Mouse (Mus musculus) CH12.LX (cell line): ENCODE results near the gene Tubgcp6. TPM values are rescaled to one million over a fixed set of nuclear protein-coding genes. Genes with fewer than 3 reads are reported as not detected.

Experiments
- DNase-seq: peaks from one replicate; pipeline ENCODE4 v3.0.0-alpha.2; 2013; ENCODE audit errors: extremely low read depth
- H3K27ac ChIP-seq: 2 replicates; pipeline ENCODE4 v1.5.1; 2012; ENCODE audit warnings: low read depth, mild to moderate bottlenecking, control low read depth, moderate library complexity; ENCODE audit not compliant: insufficient read depth
- H3K27me3 ChIP-seq: replicated peaks from 2 replicates; pipeline ENCODE3; 2012; ENCODE audit warnings: inconsistent platforms
- H3K36me3 ChIP-seq, 2 experiments: replicated peaks in 1 of 2; 2 replicates each; pipeline versions ENCODE3 to v1.6.1; 2012; ENCODE audit warnings: inconsistent platforms in 1 of 2, low read length in 1 of 2, mild to moderate bottlenecking in 1 of 2, mixed read lengths in 1 of 2, moderate library complexity in 1 of 2; ENCODE audit not compliant: control insufficient read depth in 1 of 2, insufficient read depth in 1 of 2
- H3K4me1 ChIP-seq, 2 experiments: 2 replicates each; pipeline ENCODE4 v1.6.1; 2012; ENCODE audit warnings: inconsistent platforms in 1 of 2, moderate library complexity in 1 of 2; ENCODE audit not compliant: insufficient read depth in 2 of 2, control insufficient read depth in 1 of 2
- H3K4me2 ChIP-seq: 2 replicates; pipeline ENCODE4 v1.6.1; 2012; ENCODE audit warnings: low read depth, mild to moderate bottlenecking, control low read depth; ENCODE audit not compliant: poor library complexity, insufficient read depth, severe bottlenecking
- H3K4me3 ChIP-seq, 3 experiments: fragments of 150-350 bp in 1 of 3; sonication (generic) in 1 of 3; replicated peaks in 1 of 3; 2 replicates each; pipeline versions ENCODE3 to v1.5.1; 2011 to 2012; ENCODE audit warnings: low read depth in 2 of 3, low read length in 2 of 3, mild to moderate bottlenecking in 2 of 3, moderate library complexity in 2 of 3, control low read depth in 1 of 3, improper control_type of control experiment in 1 of 3, inconsistent platforms in 1 of 3, mixed read lengths in 1 of 3; ENCODE audit not compliant: poor library complexity in 1 of 3
- H3K79me2 ChIP-seq: replicated peaks from 2 replicates; pipeline ENCODE4 v1.6.1; 2012; ENCODE audit warnings: mild to moderate bottlenecking, moderate library complexity; ENCODE audit not compliant: control insufficient read depth, poor library complexity, insufficient read depth, severe bottlenecking; ENCODE audit errors: extremely low read depth
- H3K9ac ChIP-seq: 2 replicates; pipeline ENCODE4 v1.6.1; 2012; ENCODE audit warnings: low read depth, mild to moderate bottlenecking, control low read depth, moderate library complexity; ENCODE audit not compliant: insufficient read depth
- H3K9me3 ChIP-seq: replicated peaks from 2 replicates; pipeline ENCODE3; 2012; ENCODE audit warnings: low read length, inconsistent platforms, mixed read lengths
- BHLHE40 ChIP-seq: IDR thresholded peaks from 2 replicates; pipeline ENCODE4 v1.6.1; 2011; ENCODE audit warnings: mild to moderate bottlenecking, low read depth, low read length, improper control_type of control experiment
- CHD1 ChIP-seq: IDR thresholded peaks from 2 replicates; pipeline ENCODE4 v1.6.1; 2012; ENCODE audit warnings: low read depth, low read length, improper control_type of control experiment, inconsistent platforms
- CTCF ChIP-seq, 2 experiments: IDR thresholded peaks in 1 of 2; conservative IDR thresholded peaks in 1 of 2; 2 replicates each; pipeline ENCODE4 v1.5.1; 2011 to 2012; ENCODE audit warnings: low read depth in 2 of 2, low read length in 2 of 2, improper control_type of control experiment in 1 of 2, inconsistent platforms in 1 of 2, mild to moderate bottlenecking in 1 of 2, moderate library complexity in 1 of 2
- E2F4 ChIP-seq: IDR thresholded peaks from 2 replicates; pipeline ENCODE4 v1.6.1; 2011; ENCODE audit warnings: low read depth, low read length, improper control_type of control experiment; ENCODE audit not compliant: insufficient replicate concordance
- ELF1 ChIP-seq: IDR thresholded peaks from 2 replicates; pipeline ENCODE4 v1.6.1; 2014; ENCODE audit warnings: low read depth, mild to moderate bottlenecking, inconsistent platforms, low read length, improper control_type of control experiment
- ETS1 ChIP-seq: conservative IDR thresholded peaks from 2 replicates; pipeline ENCODE4 v1.6.1; 2012; ENCODE audit warnings: low read depth, mild to moderate bottlenecking, inconsistent platforms, low read length, improper control_type of control experiment, moderate library complexity
- GABPA ChIP-seq: IDR thresholded peaks from 2 replicates; pipeline ENCODE4 v1.6.1; 2012; ENCODE audit warnings: low read depth, low read length, improper control_type of control experiment, inconsistent platforms; ENCODE audit not compliant: insufficient replicate concordance
- HCFC1 ChIP-seq: IDR thresholded peaks from 2 replicates; pipeline ENCODE4 v1.6.1; 2012; ENCODE audit warnings: low read depth, mild to moderate bottlenecking, inconsistent platforms, low read length, improper control_type of control experiment
- JUN ChIP-seq: IDR thresholded peaks from 2 replicates; pipeline ENCODE4 v1.6.1; 2011; ENCODE audit warnings: low read depth, mild to moderate bottlenecking, low read length, improper control_type of control experiment, moderate library complexity; ENCODE audit not compliant: insufficient read depth
- MAFK ChIP-seq: IDR thresholded peaks from 2 replicates; pipeline ENCODE4 v1.6.1; 2011; ENCODE audit warnings: low read length, improper control_type of control experiment; ENCODE audit not compliant: insufficient replicate concordance
- MAX ChIP-seq: IDR thresholded peaks from 2 replicates; pipeline ENCODE4 v1.6.1; 2011; ENCODE audit warnings: low read length, improper control_type of control experiment
- MAZ ChIP-seq: IDR thresholded peaks from 2 replicates; pipeline ENCODE4 v1.6.1; 2012; ENCODE audit warnings: low read depth, mild to moderate bottlenecking, inconsistent platforms, low read length, improper control_type of control experiment, moderate library complexity
- MEF2A ChIP-seq: IDR thresholded peaks from 2 replicates; pipeline ENCODE4 v1.6.1; 2014; ENCODE audit warnings: low read depth, mild to moderate bottlenecking, inconsistent platforms, low read length, improper control_type of control experiment, borderline replicate concordance
- MXI1 ChIP-seq: IDR thresholded peaks from 2 replicates; pipeline ENCODE4 v1.6.1; 2011; ENCODE audit warnings: mild to moderate bottlenecking, low read depth, low read length, improper control_type of control experiment
- MYC ChIP-seq: IDR thresholded peaks from 2 replicates; pipeline ENCODE4 v1.6.1; 2011; ENCODE audit warnings: low read depth, mild to moderate bottlenecking, improper control_type of control experiment, low read length
- NELFE ChIP-seq: IDR thresholded peaks from 2 replicates; pipeline ENCODE4 v1.6.1; 2011; ENCODE audit warnings: low read depth, low read length, improper control_type of control experiment
- NRF1 ChIP-seq: IDR thresholded peaks from 2 replicates; pipeline ENCODE4 v1.6.1; 2014; ENCODE audit warnings: low read depth, mild to moderate bottlenecking, inconsistent platforms, low read length, improper control_type of control experiment, moderate library complexity
- POLR2A ChIP-seq: IDR thresholded peaks from 2 replicates; pipeline ENCODE4 v1.6.1; 2011; ENCODE audit warnings: low read depth, mild to moderate bottlenecking, improper control_type of control experiment, low read length
- POLR2AphosphoS2 ChIP-seq: IDR thresholded peaks from 2 replicates; pipeline ENCODE4 v1.6.1; 2011; ENCODE audit warnings: low read depth, low read length, improper control_type of control experiment
- RAD21 ChIP-seq: IDR thresholded peaks from 2 replicates; pipeline ENCODE4 v1.6.1; 2011; ENCODE audit warnings: low read depth, mild to moderate bottlenecking, low read length, improper control_type of control experiment, moderate library complexity
- RCOR1 ChIP-seq: conservative IDR thresholded peaks from 2 replicates; pipeline ENCODE4 v1.6.1; 2012; ENCODE audit warnings: low read depth, mild to moderate bottlenecking, inconsistent platforms, low read length, improper control_type of control experiment
- SIN3A ChIP-seq: IDR thresholded peaks from 2 replicates; pipeline ENCODE4 v1.6.1; 2012; ENCODE audit warnings: low read length, improper control_type of control experiment, inconsistent platforms
- SMC3 ChIP-seq: IDR thresholded peaks from 2 replicates; pipeline ENCODE4 v1.6.1; 2011; ENCODE audit warnings: low read depth, low read length, improper control_type of control experiment
- TBP ChIP-seq: conservative IDR thresholded peaks from 2 replicates; pipeline ENCODE4 v1.6.1; 2011; ENCODE audit warnings: low read depth, low read length, improper control_type of control experiment
- TCF12 ChIP-seq: IDR thresholded peaks from 2 replicates; pipeline ENCODE4 v1.6.1; 2014; ENCODE audit warnings: low read depth, mild to moderate bottlenecking, inconsistent platforms, low read length, improper control_type of control experiment
- UBTF ChIP-seq: IDR thresholded peaks from 2 replicates; pipeline ENCODE4 v1.6.1; 2012; ENCODE audit warnings: low read depth, mild to moderate bottlenecking, inconsistent platforms, low read length, improper control_type of control experiment, moderate library complexity
- USF1 ChIP-seq: IDR thresholded peaks from 2 replicates; pipeline ENCODE4 v1.6.1; 2014; ENCODE audit warnings: low read depth, mild to moderate bottlenecking, inconsistent platforms, low read length, improper control_type of control experiment
- ZC3H11A ChIP-seq: IDR thresholded peaks from 2 replicates; pipeline ENCODE4 v1.6.1; 2012; ENCODE audit warnings: low read depth, mild to moderate bottlenecking, inconsistent platforms, low read length, improper control_type of control experiment
- ZKSCAN1 ChIP-seq: IDR thresholded peaks from 2 replicates; pipeline ENCODE4 v1.6.1; 2012; ENCODE audit warnings: low read depth, inconsistent platforms, low read length, improper control_type of control experiment, borderline replicate concordance
- ZMIZ1 ChIP-seq: IDR thresholded peaks from 2 replicates; pipeline ENCODE4 v1.6.1; 2012; ENCODE audit warnings: low read depth, mild to moderate bottlenecking, inconsistent platforms, low read length, improper control_type of control experiment
- ZNF384 ChIP-seq: IDR thresholded peaks from 2 replicates; pipeline ENCODE4 v1.6.1; 2012; ENCODE audit warnings: low read depth, low read length, improper control_type of control experiment, inconsistent platforms
- dilution Hi-C: fragments of 300-500 bp; cut with MboI; formaldehyde crosslinking; loops from 2 replicates; pipeline ENCODE4 v1.14.3; 2020; ENCODE audit warnings: low sequenced_read_pairs; ENCODE audit not compliant: extremely low pct_unique_long_range_greater_than_20kb, extremely low pct_ligation_motif_present
- in situ Hi-C: fragments of 300-500 bp; cut with MboI; formaldehyde crosslinking; loops from 3 replicates; pipeline ENCODE4 v1.14.3; 2019; ENCODE audit warnings: low sequenced_read_pairs, low pct_ligation_motif_present, low pct_unique_long_range_greater_than_20kb, mixed read lengths
- polyA plus RNA-seq: library from polyadenylated mRNA; unstranded; fragments of >175 nt; gene quantifications from 2 replicates; pipeline ENCODE4 v1.2.1, GENCODE M21; 2012; ENCODE audit warnings: low read depth; ENCODE audit not compliant: insufficient read length
- total RNA-seq, 2 experiments: library from RNA; depleted of rRNA; stranded (reverse); fragments of 300-350 nt in 1 of 2; fragments of >200 nt in 1 of 2; gene quantifications; 2 replicates each; pipeline ENCODE4 v1.2.3; 2012 to 2014

Gene Tubgcp6
- total and polyA plus RNA-seq, 3 experiments: 12.7 to 17.0 (median 13.3) TPM

DNA sequence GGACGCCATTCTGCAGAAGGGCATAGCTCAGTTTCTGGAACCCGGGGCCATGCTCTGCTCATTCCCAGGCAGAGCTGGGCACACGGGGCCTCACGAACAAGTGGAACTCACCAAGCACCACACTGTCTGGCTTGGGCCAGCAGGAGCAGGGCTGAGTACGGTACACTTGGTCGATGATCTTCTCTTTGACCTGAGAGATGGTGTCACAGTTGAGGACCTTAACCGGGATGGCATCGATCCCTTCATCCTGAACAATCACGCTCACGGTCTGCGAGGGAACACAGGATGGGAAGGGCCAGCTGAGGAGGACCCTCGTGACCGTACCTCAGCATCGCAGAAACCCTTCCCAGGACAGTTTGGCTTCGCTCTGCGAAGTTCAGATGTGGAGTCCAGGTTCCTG lies 35.6 kb upstream of the Tubgcp6 start:
- dilution Hi-C loops: no loop called here
- H3K4me1 ChIP-seq: peaks cover 0 to 14% of the 10 kb centered on the region in 2 experiments; a peak in 2 of 4 replicates
- in situ Hi-C loops: no loop called here
- H3K27me3 ChIP-seq: peaks cover 3% of the 10 kb centered on the region
- H3K4me2 ChIP-seq: no peak overlapping the region
- H3K79me2 ChIP-seq: no peaks in the 10 kb centered on the region
- no peak overlapping the region for H3K9ac ChIP-seq
- H3K36me3 ChIP-seq: peaks cover 62 to 69% of the 10 kb centered on the region in 2 experiments
- no peaks in the 10 kb centered on the region for H3K9me3 ChIP-seq
- no peak for TF ChIP-seq SIN3A
- no peak for TF ChIP-seq GABPA
- no peak for TF ChIP-seq ZNF384
- TF ChIP-seq ELF1: no peak
- TF ChIP-seq UBTF: no peak
- TF ChIP-seq RCOR1: no peak
- no peak for TF ChIP-seq POLR2AphosphoS2
- no peak for TF ChIP-seq BHLHE40
- no peak for TF ChIP-seq ETS1
- no peak for TF ChIP-seq USF1
- no peak for TF ChIP-seq E2F4
- no peak for TF ChIP-seq ZKSCAN1
- TF ChIP-seq TCF12: no peak
- no peak for TF ChIP-seq MXI1
- TF ChIP-seq NELFE: no peak
- no peak for TF ChIP-seq MAX
- no peak for TF ChIP-seq ZC3H11A
- TF ChIP-seq TBP: no peak
- TF ChIP-seq POLR2A: no peak
- DNase-seq: no peak
- H3K4me3 ChIP-seq: no peak overlapping the region
- no peak overlapping the region for H3K27ac ChIP-seq

DNA sequence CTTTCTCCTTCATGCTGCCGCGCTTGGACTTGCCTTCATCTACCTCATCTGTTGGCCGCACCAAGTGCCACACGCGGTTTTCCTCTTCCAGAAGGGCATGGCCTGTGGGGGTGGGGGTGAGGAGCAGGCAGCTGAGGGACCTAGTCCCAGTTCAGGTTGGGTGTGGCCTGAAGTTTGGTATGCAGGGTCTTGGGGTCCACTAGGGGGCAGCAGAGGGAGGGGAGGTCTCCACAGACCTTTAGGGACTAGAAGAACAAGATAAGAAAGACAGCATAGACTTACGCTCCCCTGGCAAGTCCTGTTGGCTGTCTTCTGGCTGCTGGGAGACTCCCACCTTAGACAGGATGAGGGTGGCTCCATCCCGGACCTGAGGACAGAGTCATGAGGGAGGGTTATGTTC lies 35.0 kb upstream of the Tubgcp6 start:
- H3K79me2 ChIP-seq: no peaks in the 10 kb centered on the region
- no peaks in the 10 kb centered on the region for H3K9me3 ChIP-seq
- no peak overlapping the region for H3K9ac ChIP-seq
- peaks cover 3% of the 10 kb centered on the region for H3K27me3 ChIP-seq
- no peak overlapping the region for H3K4me2 ChIP-seq
- no peak overlapping the region for H3K4me3 ChIP-seq
- H3K36me3 ChIP-seq: peaks cover 62 to 67% of the 10 kb centered on the region in 2 experiments
- no peak for TF ChIP-seq ZMIZ1
- TF ChIP-seq SIN3A: no peak
- TF ChIP-seq NRF1: no peak
- TF ChIP-seq CTCF (conservative IDR thresholded peaks at IDR 0.05 in 1 of 2, IDR thresholded peaks at IDR 0.05 in 1 of 2; ENCODE audit: low read depth in 2 of 2, low read length in 2 of 2): peak; percentile 78 to 79
- no peak for TF ChIP-seq MAFK
- TF ChIP-seq MXI1: no peak
- TF ChIP-seq ZKSCAN1: no peak
- no peak for TF ChIP-seq MEF2A
- peak; percentile 84 for TF ChIP-seq SMC3
- no peak for TF ChIP-seq JUN
- no peak for TF ChIP-seq MAZ
- no peak for TF ChIP-seq GABPA
- no peak for TF ChIP-seq BHLHE40
- TF ChIP-seq ZC3H11A: no peak
- no peak for TF ChIP-seq CHD1
- no peak for TF ChIP-seq HCFC1
- TF ChIP-seq ZNF384: no peak
- peak; percentile 67 for TF ChIP-seq RAD21
- TF ChIP-seq MAX: no peak
- no peak for TF ChIP-seq MYC
- TF ChIP-seq, all 38 proteins: peak for 3
- in situ Hi-C loops (no loop called here), dilution Hi-C loops (no loop called here)
- peak; percentile 88 for DNase-seq
- H3K27ac ChIP-seq: no peak overlapping the region
- peaks cover 0 to 14% of the 10 kb centered on the region in 2 experiments; a peak in 2 of 4 replicates for H3K4me1 ChIP-seq
